In genomic region chr2:131799486-131799885, GRCm38 (mm10) we compare ENCODE assay signal across 13 mouse cellular contexts.
DNase-seq lines count a peak whose midpoint lies in the region.
"Had no signal": no experiment of that assay in that cellular context is flagged by ENCODE, and none has a peak within 500 bp of the region (broad histone marks: within the 10 kb centered on the region; RNA-seq: fewer than 3 reads in every experiment).

No protein-coding gene starts in this region.

- DNase-seq in right cerebral cortex, adult 18-20 months: peak; percentile 19
- DNase-seq in right cerebral cortex, adult 2 months (ENCODE audit: low spot score in 2 of 2): no peak
- peak; percentile 62 for DNase-seq in NIH3T3 (ENCODE audit: low read depth)
- peak; percentile 72 for DNase-seq in retina, embryonic 14.5 days (ENCODE audit: low spot score)
- no peak for DNase-seq in neural tube, embryonic 10.5 days (ENCODE audit: extremely low spot score, low spot score)
- no peak for DNase-seq in lung, postnatal 4 days
- no peak for DNase-seq in layer of hippocampus, adult 9-11 months
- DNase-seq: adrenal gland, adult 8-10 months; B cell, adult 2 months; cerebellum, adult 11-12 months; cerebellum, adult 9-11 months; gastrocnemius, postnatal 14 days; heart, adult 2 months had no signal

Comparison
In these comparisons a context has a peak if more than half of its experiments do, and no peak if none do; other contexts are left out.
1. DNase-seq: peak in right cerebral cortex, adult 18-20 months (single experiment), NIH3T3 (single experiment) and retina, embryonic 14.5 days (single experiment); none in right cerebral cortex, adult 2 months (0 of 2), neural tube, embryonic 10.5 days (single experiment), lung, postnatal 4 days (0 of 2) and layer of hippocampus, adult 9-11 months (single experiment).